Mouse (Mus musculus) forebrain, postnatal 0 days (tissue): Measurements from ENCODE around the gene Serpina5. TPM values are rescaled to one million over a fixed set of nuclear protein-coding genes. Genes with fewer than 3 reads are reported as not detected.

Source experiments
- ATAC-seq: fragments of 200-750 bp; cut with Nextera tagmentation; 2 replicates; pipeline ENCODE4 v1.8.0; 2017; ENCODE audit warnings: mild to moderate bottlenecking, moderate library complexity
- DNase-seq: peaks from one replicate; pipeline ENCODE4 v3.0.0-alpha.2; 2015
- H3K27ac ChIP-seq: fragments of 300-500 bp; sonication (generic); 2 replicates; pipeline ENCODE4 v1.5.1; 2014; ENCODE audit warnings: low read depth, mild to moderate bottlenecking, antibody characterized with exemption, low read length, moderate library complexity, mixed read lengths
- H3K27me3 ChIP-seq: fragments of 300-500 bp; sonication (generic); 2 replicates; pipeline ENCODE4 v1.6.1; 2014; ENCODE audit warnings: mild to moderate bottlenecking, low read length, mixed read lengths; ENCODE audit not compliant: insufficient read depth
- H3K36me3 ChIP-seq: fragments of 300-500 bp; sonication (generic); 2 replicates; pipeline ENCODE4 v1.6.1; 2014; ENCODE audit warnings: mild to moderate bottlenecking, moderate library complexity; ENCODE audit not compliant: insufficient read depth
- H3K4me1 ChIP-seq: fragments of 300-500 bp; sonication (generic); 2 replicates; pipeline ENCODE4 v1.6.1; 2014; ENCODE audit warnings: antibody characterized with exemption; ENCODE audit not compliant: insufficient read depth
- H3K4me2 ChIP-seq: fragments of 300-500 bp; sonication (generic); 2 replicates; pipeline ENCODE4 v1.6.1; 2014; ENCODE audit warnings: low read depth, mild to moderate bottlenecking, moderate library complexity
- H3K4me3 ChIP-seq: fragments of 300-500 bp; sonication (generic); 2 replicates; pipeline ENCODE4 v1.5.1; 2014; ENCODE audit warnings: low read depth, low read length, mixed read lengths
- H3K9ac ChIP-seq: fragments of 300-500 bp; sonication (generic); 2 replicates; pipeline ENCODE4 v1.6.1; 2014; ENCODE audit warnings: mild to moderate bottlenecking
- H3K9me3 ChIP-seq: fragments of 300-500 bp; sonication (generic); 2 replicates; pipeline ENCODE4 v1.6.1; 2016; ENCODE audit warnings: low read length
- CTCF ChIP-seq: sonication (generic); IDR thresholded peaks from 2 replicates; pipeline ENCODE4 v1.5.1; 2016; ENCODE audit warnings: antibody characterized with exemption, control low read depth, low read depth
- WGBS: fragments of 180-500 bp; shearing (Covaris S2); extraction: QIAGEN DNeasy Blood & Tissue Kit; methylation state at CpG from one replicate; pipeline ENCODE4 v1.1.7; 2014; 5-methylcytosine and 5-hydroxymethylcytosine counted together
- polyA plus RNA-seq: library from polyadenylated mRNA; unstranded; fragments of >200 nt; fragmentation: Nextera tagmentation; extraction: Ambion mirVana; gene quantifications from 2 replicates; pipeline ENCODE4 v1.2.1, GENCODE M21; 2015
- total RNA-seq: library from RNA; depleted of rRNA; stranded (reverse); fragments of >200 nt; gene quantifications from 2 replicates; pipeline ENCODE4 v1.2.3, GENCODE M21; 2014; rRNA removed

Gene Serpina5
- total RNA-seq: not detected in 2 replicates
- not detected in 2 replicates for polyA plus RNA-seq

- TF ChIP-seq CTCF: no peak
- H3K36me3 ChIP-seq: no peaks in the 10 kb centered on the region
- no peak within 1 kb of the TSS for H3K9ac ChIP-seq
- no peaks in the 10 kb centered on the region for H3K27me3 ChIP-seq
- no peaks in the 10 kb centered on the region for H3K4me1 ChIP-seq
- DNase-seq: no peak
- no peak for ATAC-seq
- no peak within 1 kb of the TSS for H3K4me3 ChIP-seq
- 92% methylated on average over 6 of the region's 6 CpGs for WGBS
- no peak within 1 kb of the TSS for H3K4me2 ChIP-seq
- no peaks in the 10 kb centered on the region for H3K9me3 ChIP-seq
- H3K27ac ChIP-seq: no peak within 1 kb of the TSS
These were observed at the start of gene Serpina5 for GRCm38 (mm10) chr12:104100768-104101167. Gene Serpina5 (plus strand): TSS chr12:104101113.

- TF ChIP-seq CTCF: no peak
- ATAC-seq (no peak), DNase-seq (no peak)
- Histone ChIP-seq H3K4me1 (no peaks in the 10 kb centered on the region; the same call in 1 of the 2 replicates), H3K4me3 (no peak overlapping the region), H3K27me3 (no peaks in the 10 kb centered on the region), H3K4me2 (no peak overlapping the region), H3K9me3 (no peaks in the 10 kb centered on the region), H3K9ac (no peak overlapping the region), H3K27ac (no peak overlapping the region), H3K36me3 (no peaks in the 10 kb centered on the region)
- 75% methylated on average over 1 of the region's 1 CpGs for WGBS
These were observed 46.9 kb upstream of the Serpina5 start for GRCm38 (mm10) chr12:104053995-104054394.

GRCm38 (mm10) chr12:104055755-104056154 lies 45.2 kb upstream of the Serpina5 start:
- no peak overlapping the region for H3K9ac ChIP-seq
- H3K36me3 ChIP-seq: no peaks in the 10 kb centered on the region
- 82% methylated on average over 8 of the region's 8 CpGs for WGBS
- H3K4me1 ChIP-seq: no peaks in the 10 kb centered on the region; the same call in 1 of the 2 replicates
- DNase-seq: no peak
- TF ChIP-seq CTCF: no peak
- H3K27ac ChIP-seq: no peak overlapping the region
- no peaks in the 10 kb centered on the region for H3K27me3 ChIP-seq
- H3K9me3 ChIP-seq: no peaks in the 10 kb centered on the region
- H3K4me3 ChIP-seq: no peak overlapping the region
- no peak overlapping the region for H3K4me2 ChIP-seq
- ATAC-seq: no peak

DNA sequence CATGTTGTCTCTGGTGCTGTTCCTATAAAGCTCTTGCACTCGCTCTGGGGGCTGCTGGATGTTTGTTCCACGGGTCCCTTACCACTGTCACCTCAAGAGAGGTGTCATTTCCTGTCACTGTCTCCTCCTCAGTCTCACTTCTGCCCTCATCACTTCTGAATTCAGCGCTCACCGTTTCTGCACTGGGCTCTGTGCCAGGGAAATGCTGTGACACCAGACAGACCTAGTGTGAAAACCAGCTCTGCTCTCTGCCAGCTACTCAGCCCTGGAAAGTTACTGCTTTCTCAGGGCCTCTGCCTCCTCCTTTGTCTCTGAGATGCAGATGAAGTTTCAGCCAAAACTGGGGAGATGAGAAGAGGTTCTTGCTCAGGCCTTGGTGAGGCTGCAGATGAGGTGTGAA lies 43.9 kb upstream of the Serpina5 start:
- Histone ChIP-seq H3K27ac (no peak overlapping the region), H3K4me3 (no peak overlapping the region), H3K36me3 (no peaks in the 10 kb centered on the region), H3K9me3 (no peaks in the 10 kb centered on the region), H3K9ac (no peak overlapping the region), H3K27me3 (no peaks in the 10 kb centered on the region), H3K4me2 (no peak overlapping the region), H3K4me1 (no peaks in the 10 kb centered on the region; the same call in 1 of the 2 replicates)
- ATAC-seq (peak; percentile 74), DNase-seq (peak; percentile 35)
- 33% methylated on average over 4 of the region's 4 CpGs for WGBS
- TF ChIP-seq CTCF: no peak

DNA sequence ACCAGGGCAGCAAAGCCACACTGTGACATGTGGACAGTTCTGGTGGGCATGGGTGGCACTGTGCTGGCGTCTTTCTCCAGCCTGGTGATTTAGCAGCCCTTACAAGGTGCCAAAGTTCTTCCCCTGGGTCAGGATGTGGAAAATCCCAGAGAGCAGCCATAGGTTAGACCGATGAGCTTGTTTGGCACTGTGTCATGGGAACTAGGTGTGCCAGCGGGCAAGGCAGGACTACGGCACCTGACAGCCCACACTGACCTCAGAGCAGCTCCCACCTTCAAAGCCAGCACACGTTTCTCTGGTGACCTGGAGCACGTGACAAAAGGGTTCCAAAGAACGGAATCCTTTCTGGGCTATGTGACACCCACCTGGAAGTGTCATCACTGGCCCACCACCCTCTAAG lies 43.4 kb upstream of the Serpina5 start:
- no peak overlapping the region for H3K27ac ChIP-seq
- WGBS: 80% methylated on average over 7 of the region's 7 CpGs
- no peak for TF ChIP-seq CTCF

GRCm38 (mm10) chr12:104060126-104060525 lies 40.8 kb upstream of the Serpina5 start:
- 68% methylated on average over 6 of the region's 6 CpGs for WGBS
- Histone ChIP-seq H3K9me3 (no peaks in the 10 kb centered on the region), H3K27me3 (no peaks in the 10 kb centered on the region), H3K36me3 (no peaks in the 10 kb centered on the region), H3K4me2 (no peak overlapping the region), H3K4me1 (no peaks in the 10 kb centered on the region; the same call in 1 of the 2 replicates), H3K4me3 (no peak overlapping the region), H3K27ac (no peak overlapping the region), H3K9ac (no peak overlapping the region)
- ATAC-seq: no peak
- DNase-seq: no peak
- no peak for TF ChIP-seq CTCF

More for the DNA sequence above, 43.4 kb upstream of the Serpina5 start:
- Histone ChIP-seq H3K4me2 (no peak overlapping the region), H3K36me3 (no peaks in the 10 kb centered on the region), H3K27me3 (no peaks in the 10 kb centered on the region), H3K9ac (no peak overlapping the region), H3K9me3 (no peaks in the 10 kb centered on the region), H3K4me1 (no peaks in the 10 kb centered on the region; the same call in 1 of the 2 replicates), H3K4me3 (no peak overlapping the region)
- no peak for ATAC-seq
- no peak for DNase-seq

GRCm38 (mm10) chr12:104061862-104062261 lies 39.1 kb upstream of the Serpina5 start:
- DNase-seq (no peak), ATAC-seq (no peak)
- H3K4me2 ChIP-seq: no peak overlapping the region
- H3K9ac ChIP-seq: no peak overlapping the region
- TF ChIP-seq CTCF: no peak
- no peak overlapping the region for H3K27ac ChIP-seq
- 55% methylated on average over 2 of the region's 2 CpGs for WGBS
- H3K9me3 ChIP-seq: no peaks in the 10 kb centered on the region
- H3K4me1 ChIP-seq: no peaks in the 10 kb centered on the region; the same call in 1 of the 2 replicates
- no peaks in the 10 kb centered on the region for H3K27me3 ChIP-seq
- H3K36me3 ChIP-seq: no peaks in the 10 kb centered on the region
- no peak overlapping the region for H3K4me3 ChIP-seq

GRCm38 (mm10) chr12:104064532-104064931 lies 36.4 kb upstream of the Serpina5 start:
- H3K36me3 ChIP-seq: no peaks in the 10 kb centered on the region
- 49% methylated on average over 4 of the region's 4 CpGs for WGBS
- H3K4me2 ChIP-seq: no peak overlapping the region
- no peak overlapping the region for H3K4me3 ChIP-seq
- ATAC-seq (no peak), DNase-seq (no peak)
- H3K9me3 ChIP-seq: no peaks in the 10 kb centered on the region
- H3K9ac ChIP-seq: no peak overlapping the region
- TF ChIP-seq CTCF: no peak
- no peak overlapping the region for H3K27ac ChIP-seq
- no peaks in the 10 kb centered on the region for H3K4me1 ChIP-seq
- no peaks in the 10 kb centered on the region for H3K27me3 ChIP-seq
